Mouse (Mus musculus): Measurements from ENCODE around the gene Dync2h1.
"Not testable (repeated sequence)": the region's sequence is repeated elsewhere in the genome, so short reads cannot be mapped to it uniquely, and the experiment has no call there.

Dync2h1 gene

GRCm38 (mm10) chr9:7015600-7015999, 168.6 kb downstream of the Dync2h1 start:
- no peak for DNase-seq (ENCODE audit: low spot score)

- no peak for DNase-seq (ENCODE audit: low spot score)
Measured at GRCm38 (mm10) chr9:7014733-7015132, 169.5 kb downstream of the Dync2h1 start.

GRCm38 (mm10) chr9:7009785-7010184, 174.5 kb downstream of the Dync2h1 start:
- no peak for DNase-seq (ENCODE audit: low spot score)

- no peak for DNase-seq (ENCODE audit: low spot score)
Measured at GRCm38 (mm10) chr9:6994865-6995264, 189.4 kb downstream of the Dync2h1 start.

- no peak for DNase-seq (ENCODE audit: low spot score)
Measured at GRCm38 (mm10) chr9:6994275-6994674, 190.0 kb downstream of the Dync2h1 start.

- no peak for DNase-seq (ENCODE audit: low spot score)
Measured at GRCm38 (mm10) chr9:6988893-6989685, 195.2 kb downstream of the Dync2h1 start.

GRCm38 (mm10) chr9:6986161-6986560, 198.1 kb downstream of the Dync2h1 start:
- no peak for DNase-seq (ENCODE audit: low spot score)

GRCm38 (mm10) chr9:6969171-6969570, 215.1 kb downstream of the Dync2h1 start:
- DNase-seq (ENCODE audit: low spot score) = no peak

GRCm38 (mm10) chr9:6965006-6965405, 219.2 kb downstream of the Dync2h1 start:
- no peak for DNase-seq (ENCODE audit: low spot score)

- DNase-seq (ENCODE audit: low spot score) = no peak
Measured at GRCm38 (mm10) chr9:6958311-6958710, 225.9 kb downstream of the Dync2h1 start.

- DNase-seq (ENCODE audit: low spot score) = no peak
Measured at GRCm38 (mm10) chr9:6927399-6928035, 256.7 kb downstream of the Dync2h1 start.

GRCm38 (mm10) chr9:6913471-6913870, 270.8 kb downstream of the Dync2h1 start:
- DNase-seq (ENCODE audit: low spot score) = no peak

GRCm38 (mm10) chr9:6910537-6910936, 273.7 kb downstream of the Dync2h1 start:
- DNase-seq (ENCODE audit: low spot score) = not testable (repeated sequence)

GRCm38 (mm10) chr9:6901620-6902019, 282.6 kb downstream of the Dync2h1 start:
- no peak for DNase-seq (ENCODE audit: low spot score)

GRCm38 (mm10) chr9:6891331-6891730, 292.9 kb downstream of the Dync2h1 start:
- no peak for DNase-seq (ENCODE audit: low spot score)

GRCm38 (mm10) chr9:6881187-6881984, 302.9 kb downstream of the Dync2h1 start:
- no peak for DNase-seq (ENCODE audit: low spot score)

Measured in retina, embryonic 14.5 days (tissue).